Mouse (Mus musculus) C2C12 (cell line): ENCODE data around the gene Synpr.

ENCODE experiments used
- CTCF ChIP-seq: IDR thresholded peaks from one replicate; pipeline ENCODE4 v1.5.1; 2011; ENCODE audit not compliant: control insufficient read depth, insufficient read depth, insufficient read length
- MAX ChIP-seq: IDR thresholded peaks from one replicate; pipeline ENCODE4 v1.6.1; 2011; ENCODE audit warnings: mild to moderate bottlenecking, control low read depth
- MYOG ChIP-seq: IDR thresholded peaks from one replicate; pipeline ENCODE4 v1.6.1; 2011; ENCODE audit not compliant: control insufficient read depth, insufficient read length; ENCODE audit errors: extremely low read depth
- USF1 ChIP-seq: IDR thresholded peaks from one replicate; pipeline ENCODE4 v1.6.1; 2011; ENCODE audit warnings: low read depth, mild to moderate bottlenecking, control low read depth, moderate library complexity

- no peak for TF ChIP-seq USF1
- TF ChIP-seq CTCF = no peak
- no peak for TF ChIP-seq MYOG
- TF ChIP-seq MAX = no peak
These were observed 105.4 kb downstream of the Synpr start for GRCm38 (mm10) chr14:13389954-13390353.
